Mouse (Mus musculus): Measurements from ENCODE around the gene Gnaq.
"Not testable (repeated sequence)": the region's sequence is repeated elsewhere in the genome, so short reads cannot be mapped to it uniquely, and the experiment has no call there.

Gene Gnaq

GRCm38 (mm10) chr19:16142990-16143389 is 10.4 kb downstream of the Gnaq start:
- no peak for DNase-seq (ENCODE audit: extremely low read depth, insufficient read length, low spot score)

- DNase-seq (ENCODE audit: extremely low read depth, insufficient read length, low spot score): no peak
Measured at GRCm38 (mm10) chr19:16147446-16147845, 14.8 kb downstream of the Gnaq start.

GRCm38 (mm10) chr19:16149094-16149493 is 16.5 kb downstream of the Gnaq start:
- no peak for DNase-seq (ENCODE audit: extremely low read depth, insufficient read length, low spot score)

GRCm38 (mm10) chr19:16150328-16150727 is 17.7 kb downstream of the Gnaq start:
- DNase-seq (ENCODE audit: extremely low read depth, insufficient read length, low spot score): no peak

- no peak for DNase-seq (ENCODE audit: extremely low read depth, insufficient read length, low spot score)
Measured at GRCm38 (mm10) chr19:16153851-16154250, 21.2 kb downstream of the Gnaq start.

- no peak for DNase-seq (ENCODE audit: extremely low read depth, insufficient read length, low spot score)
Measured at GRCm38 (mm10) chr19:16154480-16154879, 21.8 kb downstream of the Gnaq start.

GRCm38 (mm10) chr19:16157120-16157519 is 24.5 kb downstream of the Gnaq start:
- DNase-seq (ENCODE audit: extremely low read depth, insufficient read length, low spot score): no peak

- DNase-seq (ENCODE audit: extremely low read depth, insufficient read length, low spot score): no peak
Measured at GRCm38 (mm10) chr19:16160759-16161158, 28.1 kb downstream of the Gnaq start.

GRCm38 (mm10) chr19:16161222-16161621 is 28.6 kb downstream of the Gnaq start:
- DNase-seq (ENCODE audit: extremely low read depth, insufficient read length, low spot score): no peak

- not testable (repeated sequence) for DNase-seq (ENCODE audit: extremely low read depth, insufficient read length, low spot score)
Measured at GRCm38 (mm10) chr19:16164396-16164795, 31.8 kb downstream of the Gnaq start.

GRCm38 (mm10) chr19:16167185-16167584 is 34.6 kb downstream of the Gnaq start:
- DNase-seq (ENCODE audit: extremely low read depth, insufficient read length, low spot score): no peak

- DNase-seq (ENCODE audit: extremely low read depth, insufficient read length, low spot score): no peak
Measured at GRCm38 (mm10) chr19:16168192-16168591, 35.6 kb downstream of the Gnaq start.

- peak; percentile 14 for DNase-seq (ENCODE audit: extremely low read depth, insufficient read length, low spot score)
Measured at GRCm38 (mm10) chr19:16168653-16169198, 36.1 kb downstream of the Gnaq start.

GRCm38 (mm10) chr19:16170724-16171123 is 38.1 kb downstream of the Gnaq start:
- no peak for DNase-seq (ENCODE audit: extremely low read depth, insufficient read length, low spot score)

GRCm38 (mm10) chr19:16173721-16174120 is 41.1 kb downstream of the Gnaq start:
- no peak for DNase-seq (ENCODE audit: extremely low read depth, insufficient read length, low spot score)

GRCm38 (mm10) chr19:16176426-16176825 is 43.8 kb downstream of the Gnaq start:
- DNase-seq (ENCODE audit: extremely low read depth, insufficient read length, low spot score): no peak

GRCm38 (mm10) chr19:16177139-16177727 is 44.6 kb downstream of the Gnaq start:
- no peak for DNase-seq (ENCODE audit: extremely low read depth, insufficient read length, low spot score)

- DNase-seq (ENCODE audit: extremely low read depth, insufficient read length, low spot score): no peak
Measured at GRCm38 (mm10) chr19:16181258-16181657, 48.6 kb downstream of the Gnaq start.

GRCm38 (mm10) chr19:16181852-16182475 is 49.3 kb downstream of the Gnaq start:
- no peak for DNase-seq (ENCODE audit: extremely low read depth, insufficient read length, low spot score)

- no peak for DNase-seq (ENCODE audit: extremely low read depth, insufficient read length, low spot score)
Measured at GRCm38 (mm10) chr19:16183592-16184365, 51.1 kb downstream of the Gnaq start.

- no peak for DNase-seq (ENCODE audit: extremely low read depth, insufficient read length, low spot score)
Measured at GRCm38 (mm10) chr19:16186984-16187383, 54.4 kb downstream of the Gnaq start.

- DNase-seq (ENCODE audit: extremely low read depth, insufficient read length, low spot score): no peak
Measured at GRCm38 (mm10) chr19:16187952-16188351, 55.3 kb downstream of the Gnaq start.
